Mouse (Mus musculus): ENCODE results near the gene Cpsf4. TPM values are rescaled to one million over a fixed set of nuclear protein-coding genes. Genes with fewer than 3 reads are reported as not detected.
A peak's percentile ranks its signal among the peaks of the same experiment; 100 is the strongest.

The Cpsf4 gene
- polyA plus RNA-seq, 1 experiment from 2014 or later, result 43.0 TPM

GRCm38 (mm10) chr5:145230641-145231040 is 63.6 kb downstream of the Cpsf4 start:
- WGBS, result 82% methylated on average over 4 of the region's 4 CpGs
- Histone ChIP-seq H3K4me3 (replicated peaks) (no peak overlapping the region), H3K4me1 (peaks cover 4% of the 10 kb centered on the region; the same call in 1 of the 2 replicates), H3K27me3 (replicated peaks) (no peaks in the 10 kb centered on the region), H3K9ac (no peak overlapping the region), H3K36me3 (peaks cover 12% of the 10 kb centered on the region; the same call in 1 of the 2 replicates), H3K27ac (no peak overlapping the region), H3K4me2 (peak overlapping the region; percentile 79), H3K9me3 (no peaks in the 10 kb centered on the region)
- ATAC-seq (ENCODE audit: insufficient read depth, low FRiP score, low read depth), result no peak

GRCm38 (mm10) chr5:145231367-145231871 is 64.4 kb downstream of the Cpsf4 start, which contains the start of gene Zfp655:
Gene Zfp655, plus strand, starts transcription at chr5:145231715.
- peak within 1 kb of the TSS; percentile 79 for H3K4me2 ChIP-seq
- peak within 1 kb of the TSS; percentile 90 for H3K27ac ChIP-seq
- H3K9me3 ChIP-seq, result no peaks in the 10 kb centered on the region
- under 1% methylated on average over 42 of the region's 42 CpGs for WGBS
- peaks cover 12% of the 10 kb centered on the region; the same call in 1 of the 2 replicates for H3K36me3 ChIP-seq
- H3K4me3 ChIP-seq (replicated peaks), result peak within 1 kb of the TSS; percentile 95
- H3K9ac ChIP-seq, result peak within 1 kb of the TSS; percentile 98
- H3K4me1 ChIP-seq, result peaks cover 4% of the 10 kb centered on the region; the same call in 1 of the 2 replicates
- H3K27me3 ChIP-seq (replicated peaks), result no peaks in the 10 kb centered on the region
- ATAC-seq (ENCODE audit: insufficient read depth, low FRiP score, low read depth), result peak; percentile 98

Other genes starting within 250 kb of the Cpsf4 start
- gene Smurf1, start 201.4 kb upstream of the Cpsf4 start, polyA plus RNA-seq (2015; fragmentation: Nextera tagmentation; extraction: Ambion mirVana), result 14.3 and 14.4 TPM in 2 replicates
- not detected in 2 replicates for gene Gm4871, start 134.5 kb upstream of the Cpsf4 start, polyA plus RNA-seq (2015; fragmentation: Nextera tagmentation; extraction: Ambion mirVana)
- not detected in 2 replicates for gene 1700018F24Rik, start 124.2 kb upstream of the Cpsf4 start, polyA plus RNA-seq (2015; fragmentation: Nextera tagmentation; extraction: Ambion mirVana)
- 134 and 138 TPM in 2 replicates for gene Arpc1a, start 83.4 kb upstream of the Cpsf4 start, polyA plus RNA-seq (2015; fragmentation: Nextera tagmentation; extraction: Ambion mirVana)
- gene Kpna7, start 83.2 kb upstream of the Cpsf4 start, polyA plus RNA-seq (2015; fragmentation: Nextera tagmentation; extraction: Ambion mirVana), result 0.18 and 0.52 TPM in 2 replicates
- gene Arpc1b, start 53.0 kb upstream of the Cpsf4 start, polyA plus RNA-seq (2015; fragmentation: Nextera tagmentation; extraction: Ambion mirVana), result 393 and 405 TPM in 2 replicates
- gene Pdap1, start 27.0 kb upstream of the Cpsf4 start, polyA plus RNA-seq (2015; fragmentation: Nextera tagmentation; extraction: Ambion mirVana), result 90.9 and 91.1 TPM in 2 replicates
- 175 TPM in 2 replicates for gene Bud31, start 26.9 kb upstream of the Cpsf4 start, polyA plus RNA-seq (2015; fragmentation: Nextera tagmentation; extraction: Ambion mirVana)
- 13.7 and 13.9 TPM in 2 replicates for gene Ptcd1, start 105 bp upstream of the Cpsf4 start, polyA plus RNA-seq (2015; fragmentation: Nextera tagmentation; extraction: Ambion mirVana)
- 678 and 770 TPM in 2 replicates for gene Atp5j2, start 24.8 kb downstream of the Cpsf4 start, polyA plus RNA-seq (2015; fragmentation: Nextera tagmentation; extraction: Ambion mirVana)
- 7.4 and 8.0 TPM in 2 replicates for gene Zkscan14, start 34.7 kb downstream of the Cpsf4 start, polyA plus RNA-seq (2015; fragmentation: Nextera tagmentation; extraction: Ambion mirVana)
- gene Zkscan5, start 37.3 kb downstream of the Cpsf4 start, polyA plus RNA-seq (2015; fragmentation: Nextera tagmentation; extraction: Ambion mirVana), result 10.4 and 12.1 TPM in 2 replicates
- 28.7 and 31.2 TPM in 2 replicates for gene Zfp655, start 64.5 kb downstream of the Cpsf4 start, polyA plus RNA-seq (2015; fragmentation: Nextera tagmentation; extraction: Ambion mirVana)
- gene Zscan25, start 113.3 kb downstream of the Cpsf4 start, polyA plus RNA-seq (2015; fragmentation: Nextera tagmentation; extraction: Ambion mirVana), result 0.68 and 0.85 TPM in 2 replicates
- gene Cyp3a57, start 178.1 kb downstream of the Cpsf4 start, polyA plus RNA-seq (2015; fragmentation: Nextera tagmentation; extraction: Ambion mirVana), result not detected in 2 replicates

Measured in stomach, embryonic 15.5 days (tissue).